Mouse (Mus musculus) gastrocnemius, adult 2 months (tissue): ENCODE results near the gene Gm29776. TPM values are rescaled to one million over a fixed set of nuclear protein-coding genes. Genes with fewer than 3 reads are reported as not detected.

Experiments
- DNase-seq: peaks from one replicate; pipeline ENCODE4 v3.0.0; 2022
- H3K27ac ChIP-seq: fragments of 200-600 bp; 2 replicates; pipeline ENCODE4 v1.8.1; 2022; ENCODE audit warnings: mild to moderate bottlenecking
- H3K4me3 ChIP-seq: fragments of 200-600 bp; 2 replicates; pipeline ENCODE4 v1.8.1; 2022; ENCODE audit warnings: mild to moderate bottlenecking, moderate library complexity
- CTCF ChIP-seq: fragments of 200-600 bp; IDR thresholded peaks from 2 replicates; pipeline ENCODE4 v1.8.1; 2022; ENCODE audit warnings: antibody characterized with exemption, mild to moderate bottlenecking, moderate library complexity
- intact Hi-C: fragments of 180-260 bp; cut with DNase I; formaldehyde crosslinking; loops from one replicate; pipeline ENCODE4 v1.15.1; 2025
- total RNA-seq, 2 experiments: library from RNA; stranded (reverse); gene quantifications; 2 replicates each; pipeline ENCODE4 v1.2.3; 2021

Gene Gm29776
- total RNA-seq, 2 experiments from 2014 or later: not detected

DNA sequence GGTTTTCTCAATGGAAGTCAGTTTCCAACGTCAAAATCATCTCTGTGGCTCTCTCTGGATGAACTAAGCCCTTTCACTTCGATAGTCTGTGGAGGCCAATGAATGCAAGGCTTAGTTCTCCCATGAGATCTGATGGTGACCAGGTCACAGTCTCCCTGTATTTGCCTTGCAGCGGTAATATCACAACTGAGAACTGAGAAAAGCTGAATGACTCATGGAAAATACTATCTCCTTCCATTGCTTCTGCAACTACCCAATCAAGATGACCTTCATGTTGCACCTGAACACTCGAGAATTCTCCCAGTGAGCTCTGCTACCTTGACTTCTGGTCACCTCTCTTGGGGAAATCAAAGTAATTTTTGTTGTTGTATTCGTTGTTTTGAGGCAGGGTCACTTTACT is 28.9 kb upstream of the Gm29776 start:
- no peak for DNase-seq
- intact Hi-C loops: no loop called here
- Histone ChIP-seq H3K27ac (no peak overlapping the region), H3K4me3 (no peak overlapping the region)
- no peak for TF ChIP-seq CTCF

DNA sequence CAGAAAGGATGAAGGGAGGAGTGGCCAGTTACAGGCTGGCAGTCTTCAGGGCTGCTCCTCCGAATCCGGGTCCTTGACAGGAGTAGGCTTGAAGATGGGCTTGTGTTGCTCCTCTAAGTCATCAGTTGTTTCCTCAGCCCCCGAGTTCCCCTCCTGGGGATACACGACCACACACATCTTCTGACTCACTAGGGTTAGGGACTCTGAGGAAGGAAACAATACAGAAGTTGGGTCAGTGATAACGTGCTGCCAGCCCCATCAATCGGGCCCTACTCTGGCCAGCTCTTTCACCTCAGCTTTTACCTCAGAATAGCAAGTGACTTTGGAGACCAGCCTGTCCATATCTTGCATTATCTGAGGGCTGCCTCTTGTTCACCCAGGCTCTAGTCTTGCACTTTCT is 25.4 kb upstream of the Gm29776 start:
- TF ChIP-seq CTCF: no peak
- Histone ChIP-seq H3K4me3 (no peak overlapping the region), H3K27ac (no peak overlapping the region)
- DNase-seq: no peak
- intact Hi-C loops: no loop called here

DNA sequence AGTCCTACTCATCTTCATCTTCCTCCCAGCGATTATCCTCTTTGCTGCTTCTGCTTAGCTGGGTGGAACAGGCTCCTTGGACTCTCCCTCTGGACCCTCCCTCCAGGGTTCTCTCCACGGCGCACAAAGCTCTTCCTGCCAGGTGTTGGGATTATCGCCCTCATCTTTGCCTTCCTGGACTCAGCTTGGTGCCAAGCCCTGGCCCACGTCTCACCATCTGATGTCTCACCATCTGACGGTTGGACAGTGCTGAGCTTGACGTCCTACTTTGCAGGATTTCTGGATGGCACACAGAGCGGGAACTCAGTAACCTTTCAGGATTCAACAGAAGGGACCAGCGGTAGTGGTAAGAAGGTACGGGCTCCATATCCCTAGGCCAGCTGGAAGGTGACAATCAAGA is 23.1 kb upstream of the Gm29776 start:
- Histone ChIP-seq H3K4me3 (no peak overlapping the region), H3K27ac (peak overlapping the region; percentile 84)
- no peak for DNase-seq
- no peak for TF ChIP-seq CTCF
- intact Hi-C loops: loop anchor here (2.0 kb wide), 1 partner anchor 21 kb away; no protein-coding TSS in a partner anchor

DNA sequence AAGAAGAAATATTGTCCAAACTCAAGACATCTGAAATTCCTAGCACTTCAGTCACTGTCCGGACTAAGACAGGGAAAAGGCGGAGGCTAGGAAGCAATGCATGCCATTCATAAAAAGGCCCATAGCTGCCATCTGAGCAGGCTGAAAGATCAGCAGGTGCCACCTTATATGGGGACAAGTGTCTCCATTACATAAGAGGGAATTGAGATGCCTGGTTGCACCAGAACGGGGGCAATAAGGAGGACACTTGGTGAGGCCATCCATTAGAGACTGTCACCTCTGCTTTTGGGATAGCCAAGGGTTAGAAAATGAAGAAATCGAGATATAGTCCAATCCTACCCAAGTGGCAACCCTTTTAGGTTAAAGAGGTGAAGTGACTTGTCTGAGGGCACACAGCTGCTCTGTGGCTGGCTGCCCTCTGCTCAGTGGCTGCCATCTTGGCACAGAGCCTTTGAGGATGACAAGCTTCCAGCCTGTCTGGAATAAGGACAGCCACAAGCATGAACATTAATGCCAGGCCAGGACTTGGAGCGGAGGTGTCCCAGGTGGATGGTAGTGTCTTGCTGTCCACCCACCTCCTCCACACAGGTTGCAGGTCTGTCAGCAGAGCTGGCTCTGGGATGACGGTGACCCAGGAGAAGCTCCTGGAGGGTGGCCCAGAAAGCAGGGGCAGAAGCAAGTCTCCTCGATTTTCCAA is 22.2 kb upstream of the Gm29776 start:
- intact Hi-C loops: loop anchor here (2.0 kb wide), 1 partner anchor 22 kb away; no protein-coding TSS in a partner anchor
- Histone ChIP-seq H3K4me3 (no peak overlapping the region), H3K27ac (peak overlapping the region; percentile 84)
- TF ChIP-seq CTCF: no peak
- peak; percentile 75 for DNase-seq

DNA sequence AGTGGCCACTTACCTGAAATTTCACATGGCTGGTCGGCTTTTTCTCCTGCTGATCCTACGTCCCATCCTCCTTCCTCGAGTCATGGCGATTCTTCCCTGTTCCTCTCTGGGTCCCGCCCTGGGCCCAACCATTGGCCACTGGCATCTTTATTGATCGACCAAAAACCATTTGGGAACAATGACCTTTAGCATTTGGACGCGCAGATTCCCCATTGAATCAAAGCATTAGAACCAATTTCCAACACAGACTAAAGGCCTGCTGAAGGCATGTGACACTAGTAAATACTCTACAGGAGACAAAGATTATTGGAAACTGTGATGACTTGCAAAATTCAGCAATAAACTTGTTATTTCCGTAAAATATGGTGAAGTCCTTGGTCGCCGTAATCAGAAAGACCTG is 21.4 kb upstream of the Gm29776 start:
- TF ChIP-seq CTCF: no peak
- Histone ChIP-seq H3K4me3 (no peak overlapping the region), H3K27ac (peak overlapping the region; percentile 84; the same call in 1 of the 2 replicates)
- DNase-seq: no peak
- intact Hi-C loops: loop anchor here (2.0 kb wide), 1 partner anchor 23 kb away; no protein-coding TSS in a partner anchor

DNA sequence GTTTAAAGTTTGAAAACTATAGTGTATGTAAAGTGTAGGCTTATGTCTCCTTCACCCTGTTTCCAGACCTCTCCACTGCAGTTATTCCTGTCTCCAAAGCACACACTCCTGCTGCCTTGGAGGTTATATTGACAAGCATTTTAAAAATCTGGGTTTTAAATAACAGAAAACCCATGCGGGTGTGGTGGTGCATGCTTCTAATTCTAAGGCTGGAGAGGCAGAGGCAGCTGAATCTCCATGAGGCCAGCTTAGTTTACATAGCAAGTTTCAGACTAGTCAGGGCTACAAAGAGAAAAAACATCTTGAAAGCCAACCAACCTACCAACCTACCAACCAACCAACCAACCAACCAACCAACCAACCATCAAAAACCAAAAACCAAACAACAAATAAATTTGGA is 16.8 kb upstream of the Gm29776 start:
- H3K27ac ChIP-seq: no peak overlapping the region
- intact Hi-C loops: no loop called here
- no peak for DNase-seq
- H3K4me3 ChIP-seq: no peak overlapping the region
- TF ChIP-seq CTCF: no peak

DNA sequence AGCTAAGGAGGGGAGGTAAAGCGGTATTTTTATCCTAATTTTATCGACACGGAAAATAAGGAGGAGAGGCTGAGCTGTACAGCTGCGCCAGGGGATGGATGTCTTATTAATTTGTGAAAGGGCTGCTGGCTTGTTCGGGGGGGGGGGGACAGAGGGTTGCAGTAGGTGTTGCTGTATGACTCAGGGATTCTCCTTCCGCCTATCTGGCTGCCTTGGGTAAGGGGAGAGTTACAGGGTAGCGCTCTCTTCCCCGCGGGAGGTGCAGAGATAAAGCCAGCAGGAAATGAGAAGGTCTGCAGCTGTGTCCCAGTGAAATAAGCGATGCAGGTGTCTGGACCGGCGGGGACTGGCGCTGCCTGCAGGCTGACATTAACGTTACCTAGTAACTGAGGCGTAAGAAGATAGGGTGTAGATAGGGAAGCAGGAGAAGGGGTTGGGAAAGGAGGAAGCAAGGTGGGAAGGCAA is 16.0 kb upstream of the Gm29776 start:
- intact Hi-C loops: loop anchor here (1.0 kb wide), 4 partner anchors 67 to 146 kb away; partner anchors contain the start of gene Slc7a8
- peak; percentile 55 for DNase-seq
- no peak for TF ChIP-seq CTCF
- H3K4me3 ChIP-seq: peak overlapping the region; percentile 71
- H3K27ac ChIP-seq: peak overlapping the region; percentile 61

DNA sequence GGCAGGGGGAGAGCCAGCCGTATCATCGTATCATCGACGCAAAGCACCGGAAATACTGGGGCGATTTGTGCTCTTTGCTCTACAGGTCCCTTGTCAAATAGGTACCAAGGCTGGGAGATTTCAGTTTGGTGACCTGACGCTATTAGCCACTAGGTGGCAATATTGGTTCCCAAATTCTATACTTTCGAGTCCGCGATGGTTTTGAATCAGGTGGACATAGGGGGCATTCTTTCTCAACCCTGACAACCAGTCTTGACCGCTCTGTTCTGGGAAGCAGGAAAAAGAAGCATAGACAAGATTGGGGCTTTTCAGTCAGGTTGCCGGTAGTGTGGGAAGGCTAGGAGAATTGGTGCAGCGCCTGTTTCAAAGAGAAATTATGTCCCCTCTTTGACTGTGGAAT is 15.5 kb upstream of the Gm29776 start:
- peak overlapping the region; percentile 71 for H3K4me3 ChIP-seq
- peak; percentile 89 for TF ChIP-seq CTCF
- intact Hi-C loops: loop anchor here (1.0 kb wide), 4 partner anchors 67 to 146 kb away; partner anchors contain the start of gene Slc7a8
- H3K27ac ChIP-seq: peak overlapping the region; percentile 61
- peak; percentile 61 for DNase-seq

DNA sequence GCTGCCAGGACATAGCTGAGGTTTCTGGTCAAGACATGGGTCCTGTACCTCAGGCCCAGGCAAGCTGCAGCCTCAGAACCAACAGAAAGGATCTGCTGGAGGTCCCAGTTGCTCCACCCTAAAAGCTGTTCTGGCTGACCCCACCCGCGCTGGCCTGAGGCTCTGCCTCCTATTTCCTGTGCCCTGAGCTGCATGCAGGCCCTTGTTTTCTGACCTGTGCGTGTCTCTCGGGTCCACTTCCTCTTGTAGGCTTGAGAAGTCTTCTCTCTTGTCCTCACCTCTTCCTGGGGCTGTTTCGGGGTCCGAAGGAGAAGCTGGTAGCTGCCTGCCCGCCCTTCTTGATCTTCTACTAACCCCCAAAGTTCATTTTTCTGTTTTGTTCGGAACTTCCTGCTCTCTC is 14.2 kb upstream of the Gm29776 start:
- intact Hi-C loops: no loop called here
- no peak for TF ChIP-seq CTCF
- Histone ChIP-seq H3K4me3 (no peak overlapping the region), H3K27ac (peak overlapping the region; percentile 17)
- no peak for DNase-seq

DNA sequence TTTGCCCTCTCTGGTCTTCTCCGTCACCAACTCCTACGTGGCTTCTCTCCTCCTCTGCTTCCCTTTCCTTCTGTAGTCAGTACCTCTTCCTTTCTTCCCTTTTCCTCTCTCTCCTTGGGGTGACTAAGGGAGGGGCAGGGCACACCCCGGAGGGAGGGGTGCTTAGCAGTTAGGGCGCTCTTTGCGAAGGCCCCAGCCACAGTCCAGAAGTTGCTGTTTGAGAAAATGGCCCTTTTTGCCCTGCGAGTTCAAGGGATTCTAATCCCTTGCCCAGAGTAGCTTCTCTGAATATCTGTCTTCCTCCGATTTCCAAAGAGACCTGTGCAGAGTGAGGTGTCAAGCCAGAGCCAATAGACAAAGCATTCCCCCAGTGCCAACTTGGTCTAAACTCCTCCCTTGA is 13.4 kb upstream of the Gm29776 start, which contains the start of gene Cebpe:
TSS of gene Cebpe (minus strand) at position 101 of the 400 bp plus-strand sequence.
- no peak for TF ChIP-seq CTCF

DNA sequence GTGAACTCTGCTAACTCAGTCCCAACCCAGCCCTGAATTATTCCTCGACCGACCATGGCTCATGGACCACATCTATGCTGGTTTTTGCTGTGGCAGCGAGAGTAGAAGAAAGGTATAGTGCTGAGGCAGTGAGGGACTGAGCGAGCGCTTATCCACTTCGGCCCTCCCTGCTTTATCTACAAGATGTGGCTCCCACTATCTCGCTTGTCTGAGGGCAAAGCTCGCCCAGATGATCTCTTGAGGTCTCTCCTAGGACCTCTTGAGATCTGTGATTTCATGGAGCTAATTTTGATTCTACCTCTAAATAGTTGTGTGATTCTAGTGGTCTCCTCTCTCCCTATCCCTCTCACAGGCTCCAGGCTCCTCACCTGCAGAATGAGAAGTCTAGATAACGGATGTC is 10.4 kb upstream of the Gm29776 start:
- DNase-seq: no peak
- TF ChIP-seq CTCF: no peak
- intact Hi-C loops: no loop called here
- Histone ChIP-seq H3K4me3 (no peak overlapping the region), H3K27ac (no peak overlapping the region)

More for the DNA sequence above, 13.4 kb upstream of the Gm29776 start, which contains the start of gene Cebpe:
- peak within 1 kb of the TSS; percentile 17 for H3K27ac ChIP-seq
- no peak for DNase-seq
- intact Hi-C loops: no loop called here
- H3K4me3 ChIP-seq: no peak within 1 kb of the TSS

DNA sequence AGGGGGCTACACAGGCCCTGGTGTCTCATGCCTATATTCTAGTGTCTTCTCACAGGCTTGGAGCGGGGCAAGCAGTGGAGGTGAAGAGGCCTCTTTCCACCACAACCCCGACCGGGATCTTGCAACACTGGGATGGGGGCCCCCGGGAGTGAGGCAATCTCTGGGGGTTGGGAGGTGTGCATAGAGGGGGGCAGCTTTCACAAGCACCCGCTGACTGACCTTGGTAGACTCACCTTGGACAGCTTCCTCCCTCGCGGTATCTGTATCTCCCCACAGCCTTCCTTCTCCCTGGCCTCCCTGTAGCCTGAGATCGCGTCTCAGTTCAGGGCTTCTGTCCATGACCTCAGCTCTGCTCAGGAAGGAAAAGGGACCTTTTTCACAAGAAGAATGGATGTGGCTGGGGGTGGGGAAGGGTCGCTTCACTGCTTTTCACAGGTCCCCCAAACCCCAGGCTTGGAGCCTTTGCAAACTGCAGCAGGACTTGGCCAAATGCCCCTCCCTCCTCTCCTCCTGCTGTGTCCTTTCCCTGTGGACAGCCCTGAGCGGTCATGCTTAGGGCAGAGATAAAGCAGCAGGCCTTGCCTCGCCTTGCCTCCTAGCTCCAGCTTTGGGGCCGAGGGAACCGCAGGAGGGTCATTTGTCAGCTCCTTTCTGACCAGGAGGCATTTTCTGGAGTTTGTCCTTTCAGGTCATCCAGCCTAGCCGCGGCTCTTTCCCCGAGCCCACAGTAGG is 8.1 kb upstream of the Gm29776 start:
- Histone ChIP-seq H3K27ac (no peak overlapping the region), H3K4me3 (no peak overlapping the region)
- no peak for TF ChIP-seq CTCF
- no peak for DNase-seq
- intact Hi-C loops: no loop called here

DNA sequence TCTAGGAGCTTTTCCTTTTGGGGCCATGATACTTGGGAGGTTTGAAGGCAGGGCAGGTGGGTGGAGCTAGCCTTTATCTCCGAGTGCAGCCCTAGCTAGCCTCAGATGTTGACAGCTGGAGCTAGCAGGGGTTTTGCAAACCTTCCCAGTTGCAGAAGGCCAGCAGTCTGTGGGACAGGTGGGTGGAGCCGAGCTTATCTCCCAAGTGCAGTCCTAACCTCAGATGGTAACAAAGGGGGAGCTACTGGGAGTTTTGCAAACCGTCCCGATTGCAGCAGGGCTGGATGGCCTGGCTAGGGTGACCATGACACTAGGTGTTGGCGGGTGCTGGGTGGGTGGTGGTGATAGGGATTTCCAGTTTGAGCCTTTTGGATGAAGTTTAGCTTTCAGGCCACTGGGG is 7.2 kb upstream of the Gm29776 start:
- DNase-seq: no peak
- H3K4me3 ChIP-seq: no peak overlapping the region
- intact Hi-C loops: no loop called here
- H3K27ac ChIP-seq: no peak overlapping the region
- no peak for TF ChIP-seq CTCF
